Mouse (Mus musculus) midbrain, embryonic 16.5 days (tissue): ENCODE results near the gene Nanp. TPM values are rescaled to one million over a fixed set of nuclear protein-coding genes. Genes with fewer than 3 reads are reported as not detected.

ENCODE experiments used
- ATAC-seq: fragments of 200-750 bp; cut with Nextera tagmentation; 2 replicates; pipeline ENCODE4 v1.8.0; 2017; ENCODE audit warnings: moderate TSS enrichment
- H3K27ac ChIP-seq: fragments of 300-500 bp; sonication (generic); 2 replicates; pipeline ENCODE4 v1.5.1; 2014; ENCODE audit warnings: mild to moderate bottlenecking, low read length, mixed read lengths
- H3K27me3 ChIP-seq: fragments of 300-500 bp; sonication (generic); 2 replicates; pipeline ENCODE4 v1.6.1; 2014; ENCODE audit warnings: low read depth, low read length, mixed read lengths; ENCODE audit not compliant: control insufficient read depth, insufficient read depth
- H3K36me3 ChIP-seq: fragments of 300-500 bp; sonication (generic); 2 replicates; pipeline ENCODE4 v1.6.1; 2014; ENCODE audit warnings: mild to moderate bottlenecking, low read length, moderate library complexity, mixed read lengths; ENCODE audit not compliant: control insufficient read depth, insufficient read depth
- H3K4me1 ChIP-seq: fragments of 300-500 bp; sonication (generic); 2 replicates; pipeline ENCODE4 v1.6.1; 2014; ENCODE audit warnings: mild to moderate bottlenecking, low read length, mixed read lengths; ENCODE audit not compliant: control insufficient read depth, insufficient read depth
- H3K4me2 ChIP-seq: fragments of 300-500 bp; sonication (generic); 2 replicates; pipeline ENCODE4 v1.6.1; 2014; ENCODE audit warnings: mild to moderate bottlenecking, low read length, mixed read lengths
- H3K4me3 ChIP-seq: fragments of 300-500 bp; sonication (generic); 2 replicates; pipeline ENCODE4 v1.5.1; 2014; ENCODE audit warnings: low read depth, mild to moderate bottlenecking, low read length, moderate library complexity, mixed read lengths
- H3K9ac ChIP-seq: fragments of 300-500 bp; sonication (generic); 2 replicates; pipeline ENCODE4 v1.6.1; 2014; ENCODE audit warnings: low read depth, low read length, mixed read lengths
- H3K9me3 ChIP-seq: fragments of 300-500 bp; sonication (generic); replicated peaks from 2 replicates; pipeline ENCODE4 v1.6.1; 2014; ENCODE audit warnings: mild to moderate bottlenecking, low read length, mixed read lengths; ENCODE audit not compliant: control insufficient read depth, poor library complexity, severe bottlenecking
- WGBS: fragments of 180-500 bp; shearing (Covaris S2); extraction: QIAGEN DNeasy Blood & Tissue Kit; methylation state at CpG from one replicate; pipeline ENCODE4 v1.1.7; 2014; 5-methylcytosine and 5-hydroxymethylcytosine counted together
- polyA plus RNA-seq: library from polyadenylated mRNA; unstranded; fragments of >200 nt; fragmentation: Nextera tagmentation; extraction: Ambion mirVana; gene quantifications from 2 replicates; pipeline ENCODE4 v1.2.1, GENCODE M21; 2015

The Nanp gene
- polyA plus RNA-seq, 1 experiment from 2014 or later: 37.0 TPM

- no peak for ATAC-seq
- H3K4me1 ChIP-seq: no peaks in the 10 kb centered on the region
Observed at GRCm38 (mm10) chr2:150982051-150982450, 57.1 kb downstream of the Nanp start.

GRCm38 (mm10) chr2:150981524-150981923 lies 57.7 kb downstream of the Nanp start:
- 0 out of 2 replicates have a peak, but pooled peaks cover 2% of the 10 kb centered on the region for H3K9me3 ChIP-seq
- no peaks in the 10 kb centered on the region for H3K27me3 ChIP-seq
- WGBS: 89% methylated on average over 7 of the region's 7 CpGs
- H3K36me3 ChIP-seq: no peaks in the 10 kb centered on the region
- H3K4me3 ChIP-seq: no peak overlapping the region
- H3K4me1 ChIP-seq: no peaks in the 10 kb centered on the region
- H3K9ac ChIP-seq: no peak overlapping the region
- H3K4me2 ChIP-seq: no peak overlapping the region
- H3K27ac ChIP-seq: no peak overlapping the region
- no peak for ATAC-seq

More at GRCm38 (mm10) chr2:150982051-150982450, 57.1 kb downstream of the Nanp start:
- Histone ChIP-seq H3K4me3 (no peak overlapping the region), H3K4me2 (no peak overlapping the region), H3K9ac (no peak overlapping the region), H3K27me3 (no peaks in the 10 kb centered on the region), H3K27ac (no peak overlapping the region), H3K9me3 (0 out of 2 replicates have a peak, but pooled peaks cover 2% of the 10 kb centered on the region), H3K36me3 (no peaks in the 10 kb centered on the region)

GRCm38 (mm10) chr2:150979861-150980620 lies 59.2 kb downstream of the Nanp start:
- Histone ChIP-seq H3K27me3 (no peaks in the 10 kb centered on the region), H3K4me3 (no peak overlapping the region), H3K4me2 (no peak overlapping the region), H3K4me1 (no peaks in the 10 kb centered on the region), H3K9ac (no peak overlapping the region), H3K9me3 (0 out of 2 replicates have a peak, but pooled peaks cover 2% of the 10 kb centered on the region), H3K27ac (no peak overlapping the region), H3K36me3 (peaks cover 3% of the 10 kb centered on the region; the same call in 1 of the 2 replicates)
- 88% methylated on average over 14 of the region's 14 CpGs for WGBS
- ATAC-seq: no peak

Other genes starting within 250 kb of the Nanp start
- 112 and 127 TPM in 2 replicates for gene Abhd12, start 134.7 kb downstream of the Nanp start, polyA plus RNA-seq
- gene Gins1, start 134.0 kb downstream of the Nanp start, polyA plus RNA-seq: 9.9 and 11.2 TPM in 2 replicates
- 3.8 and 4.8 TPM in 2 replicates for gene Ninl, start within 50 bp of the Nanp start, polyA plus RNA-seq
- not detected in 2 replicates for gene Gm14151, start 53.0 kb upstream of the Nanp start, polyA plus RNA-seq
- gene Gm14147, start 58.8 kb upstream of the Nanp start, polyA plus RNA-seq: not detected in 2 replicates